Comparison of ENCODE assay signal across 9 mouse cellular contexts in the genomic region with DNA sequence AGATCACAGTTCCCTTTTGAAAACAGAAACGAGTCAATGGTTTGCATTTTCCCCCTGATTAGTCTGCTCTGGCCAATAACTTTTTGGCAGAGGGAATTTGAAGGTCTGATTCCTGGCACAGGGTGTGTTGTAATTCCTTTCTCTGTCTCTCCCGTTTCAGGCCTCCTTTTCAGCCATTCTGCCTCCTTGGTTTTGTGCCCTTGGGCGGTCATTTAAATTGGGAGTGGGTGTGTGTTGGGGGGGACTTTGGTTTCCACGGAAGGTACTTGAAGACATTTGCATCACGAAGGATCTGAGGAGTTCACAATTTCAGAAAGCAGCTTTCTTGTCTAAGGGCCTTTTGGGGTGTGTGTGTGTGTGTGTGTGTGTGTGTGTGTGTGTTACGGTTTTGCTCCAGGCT. TPM values are rescaled to one million over a fixed set of nuclear protein-coding genes. Genes with fewer than 3 reads are reported as not detected.
DNase-seq lines count a peak whose midpoint lies in the region; ATAC-seq and TF ChIP-seq lines count a peak whose summit lies in the region.
"Had no signal": no experiment of that assay in that cellular context is flagged by ENCODE, and none has a peak within 500 bp of the region (broad histone marks: within the 10 kb centered on the region; RNA-seq: fewer than 3 reads in every experiment).

No protein-coding gene starts in this region.

- H3K4me2 ChIP-seq in heart, embryonic 11.5 days: peak overlapping the region; percentile 83
- H3K4me2 ChIP-seq in forebrain, postnatal 0 days (ENCODE audit: low read depth): peak overlapping the region; percentile 100
- peak overlapping the region; percentile 94 for H3K4me2 ChIP-seq in liver, embryonic 15.5 days

- no peaks in the 10 kb centered on the region for H3K9me3 ChIP-seq in heart, embryonic 11.5 days (replicated peaks; ENCODE audit: control insufficient read depth, low read length)
- H3K9me3 ChIP-seq in forebrain, postnatal 0 days (ENCODE audit: low read length): no peaks in the 10 kb centered on the region
- H3K9me3 ChIP-seq in liver, embryonic 15.5 days (replicated peaks): no peaks in the 10 kb centered on the region

- no peak overlapping the region for H3K9ac ChIP-seq in heart, embryonic 11.5 days (ENCODE audit: low read depth, low read length)
- peak overlapping the region; percentile 65 for H3K9ac ChIP-seq in forebrain, postnatal 0 days
- no peak overlapping the region for H3K9ac ChIP-seq in liver, embryonic 15.5 days

- no peak for TF ChIP-seq CTCF in forebrain, postnatal 0 days (IDR thresholded peaks at IDR 0.05; ENCODE audit: low read depth)

- H3K27me3 ChIP-seq in heart, embryonic 11.5 days (ENCODE audit: control insufficient read depth, insufficient read depth, low read length): peaks cover 10% of the 10 kb centered on the region; the same call in 1 of the 2 replicates
- H3K27me3 ChIP-seq in forebrain, postnatal 0 days (ENCODE audit: insufficient read depth, low read length): peaks cover 5% of the 10 kb centered on the region
- H3K27me3 ChIP-seq in liver, embryonic 15.5 days: peaks cover 41% of the 10 kb centered on the region

- 0 out of 2 replicates have a peak, but pooled peaks cover 4% of the 10 kb centered on the region for H3K4me1 ChIP-seq in heart, embryonic 11.5 days (ENCODE audit: control insufficient read depth, insufficient read depth, low read length)
- H3K4me1 ChIP-seq in forebrain, postnatal 0 days (ENCODE audit: insufficient read depth): no peaks in the 10 kb centered on the region
- peaks cover 74% of the 10 kb centered on the region for H3K4me1 ChIP-seq in liver, embryonic 15.5 days (replicated peaks)

- ATAC-seq in heart, embryonic 11.5 days (replicated peaks; ENCODE audit: insufficient number of reproducible peaks, low FRiP score, low TSS enrichment): no peak
- ATAC-seq in forebrain, postnatal 0 days: no peak
- no peak for ATAC-seq in liver, embryonic 15.5 days (ENCODE audit: insufficient read depth)
- ATAC-seq in erythroid progenitor cell, adult 5-6 weeks (replicated peaks; ENCODE audit: low FRiP score, poor library complexity, severe bottlenecking): no peak
- no peak for ATAC-seq in megakaryocyte-erythroid progenitor cell, adult 5-6 weeks (replicated peaks; ENCODE audit: low FRiP score, low TSS enrichment, poor library complexity, severe bottlenecking)

- no peak overlapping the region for H3K27ac ChIP-seq in heart, embryonic 11.5 days (ENCODE audit: low read depth, low read length)
- H3K27ac ChIP-seq in forebrain, postnatal 0 days (ENCODE audit: low read depth, low read length): no peak overlapping the region
- no peak overlapping the region for H3K27ac ChIP-seq in liver, embryonic 15.5 days (replicated peaks)

- peak overlapping the region; percentile 60; the same call in 1 of the 2 replicates for H3K4me3 ChIP-seq in heart, embryonic 11.5 days (ENCODE audit: low read depth, low read length)
- peak overlapping the region; percentile 60 for H3K4me3 ChIP-seq in forebrain, postnatal 0 days (ENCODE audit: low read depth, low read length)
- peak overlapping the region; percentile 65 for H3K4me3 ChIP-seq in liver, embryonic 15.5 days (replicated peaks)

- H3K36me3 ChIP-seq in heart, embryonic 11.5 days (ENCODE audit: control insufficient read depth, insufficient read depth, low read length): no peaks in the 10 kb centered on the region
- H3K36me3 ChIP-seq in forebrain, postnatal 0 days (ENCODE audit: insufficient read depth): no peaks in the 10 kb centered on the region
- H3K36me3 ChIP-seq in liver, embryonic 15.5 days (replicated peaks): no peaks in the 10 kb centered on the region

- WGBS in heart, embryonic 11.5 days (ENCODE audit: insufficient replicate concordance): 45% methylated on average over 6 of the region's 6 CpGs
- 14% methylated on average over 6 of the region's 6 CpGs for WGBS in forebrain, postnatal 0 days
- WGBS in liver, embryonic 15.5 days (ENCODE audit: insufficient replicate concordance): 9% methylated on average over 6 of the region's 6 CpGs

- DNase-seq in heart, adult 11 months: no peak
- peak; percentile 86 for DNase-seq in ES-CJ7 (ENCODE audit: low read depth, low spot score)
- peak; percentile 11 for DNase-seq in forebrain, postnatal 0 days
- no peak for DNase-seq in spleen, adult 18-20 months
- DNase-seq: gastrocnemius, postnatal 14 days had no signal

RNA-seq across cellular contexts. Expression of gene Kit, which starts 2.0 kb away (rescaled TPM):
- polyA plus RNA-seq in heart, embryonic 11.5 days (2014; fragmentation: Nextera tagmentation; extraction: Ambion mirVana): 11.2 and 12.4 TPM in 2 replicates
- 31.8 and 36.3 TPM in 2 replicates for total RNA-seq in forebrain, postnatal 0 days (2014; rRNA removed)
- polyA plus RNA-seq in forebrain, postnatal 0 days (2015; fragmentation: Nextera tagmentation; extraction: Ambion mirVana): 17.8 and 24.8 TPM in 2 replicates
- polyA plus RNA-seq in liver, embryonic 15.5 days (2015; fragmentation: Nextera tagmentation; extraction: Ambion mirVana): 13.9 and 15.0 TPM in 2 replicates
- total RNA-seq in erythroid progenitor cell, adult 5-6 weeks (2015; ENCODE audit: low replicate concordance): 25.2 and 26.8 TPM in 2 replicates
- total RNA-seq in erythroid progenitor cell, adult 5-6 weeks (2017; ENCODE audit: low replicate concordance): 3.2 and 6.8 TPM in 2 replicates
- total RNA-seq in megakaryocyte-erythroid progenitor cell, adult 5-6 weeks (2014; fragmentation: Nextera tagmentation): 238 and 240 TPM in 2 replicates
- total RNA-seq in megakaryocyte-erythroid progenitor cell, adult 5-6 weeks (2017): 148 and 188 TPM in 2 replicates

Comparison
In these comparisons a context has a peak if more than half of its experiments do, and no peak if none do; other contexts are left out.
1. DNase-seq: peak in ES-CJ7 (single experiment) and forebrain, postnatal 0 days (single experiment); none in heart, adult 11 months (single experiment) and spleen, adult 18-20 months (0 of 2).
2. Peak in every context shown above with its lines, with median percentiles within 50 percentile points of each other: H3K4me2 ChIP-seq and H3K4me3 ChIP-seq.